Mouse (Mus musculus) frontal cortex, postnatal 36 days (tissue): ENCODE data around the gene Ephx1.
"Not testable (repeated sequence)": the region's sequence is repeated elsewhere in the genome, so short reads cannot be mapped to it uniquely, and the experiment has no call there.

ENCODE experiments used
- DNase-seq, 2 experiments: peaks; one replicate each; pipeline ENCODE4 v3.0.0; 2022; ENCODE audit warnings: low spot score in 2 of 2

The Ephx1 gene

DNA sequence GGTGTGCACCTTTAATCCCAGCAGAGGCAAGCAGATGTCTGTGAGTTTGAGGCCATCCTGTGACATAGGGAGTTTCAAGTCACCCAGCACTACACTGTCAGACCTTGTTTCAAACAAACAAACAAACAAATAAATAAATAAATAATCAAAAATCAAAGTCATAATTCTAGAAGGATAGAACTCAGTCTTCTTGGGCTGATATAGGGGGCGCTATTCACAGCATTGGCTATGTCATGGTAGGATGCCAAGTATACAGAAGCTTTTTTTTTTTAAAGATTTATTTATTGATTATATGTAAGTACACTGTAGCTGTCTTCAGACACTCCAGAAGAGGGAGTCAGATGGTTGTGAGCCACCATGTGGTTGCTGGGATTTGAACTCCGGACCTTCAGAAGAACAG, 81.9 kb downstream of the Ephx1 start:
- DNase-seq = not testable (repeated sequence)

DNA sequence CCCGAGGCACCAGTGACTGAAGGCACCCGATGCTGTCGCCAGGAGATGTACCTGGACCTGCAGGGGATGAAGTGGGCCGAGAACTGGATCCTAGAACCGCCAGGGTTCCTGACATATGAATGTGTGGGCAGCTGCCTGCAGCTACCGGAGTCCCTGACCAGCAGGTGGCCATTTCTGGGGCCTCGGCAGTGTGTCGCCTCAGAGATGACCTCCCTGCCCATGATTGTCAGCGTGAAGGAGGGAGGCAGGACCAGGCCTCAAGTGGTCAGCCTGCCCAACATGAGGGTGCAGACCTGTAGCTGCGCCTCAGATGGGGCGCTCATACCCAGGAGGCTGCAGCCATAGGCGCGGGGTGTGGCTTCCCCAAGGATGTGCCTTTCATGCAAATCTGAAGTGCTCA, 83.1 kb downstream of the Ephx1 start:
- not testable (repeated sequence) for DNase-seq

DNA sequence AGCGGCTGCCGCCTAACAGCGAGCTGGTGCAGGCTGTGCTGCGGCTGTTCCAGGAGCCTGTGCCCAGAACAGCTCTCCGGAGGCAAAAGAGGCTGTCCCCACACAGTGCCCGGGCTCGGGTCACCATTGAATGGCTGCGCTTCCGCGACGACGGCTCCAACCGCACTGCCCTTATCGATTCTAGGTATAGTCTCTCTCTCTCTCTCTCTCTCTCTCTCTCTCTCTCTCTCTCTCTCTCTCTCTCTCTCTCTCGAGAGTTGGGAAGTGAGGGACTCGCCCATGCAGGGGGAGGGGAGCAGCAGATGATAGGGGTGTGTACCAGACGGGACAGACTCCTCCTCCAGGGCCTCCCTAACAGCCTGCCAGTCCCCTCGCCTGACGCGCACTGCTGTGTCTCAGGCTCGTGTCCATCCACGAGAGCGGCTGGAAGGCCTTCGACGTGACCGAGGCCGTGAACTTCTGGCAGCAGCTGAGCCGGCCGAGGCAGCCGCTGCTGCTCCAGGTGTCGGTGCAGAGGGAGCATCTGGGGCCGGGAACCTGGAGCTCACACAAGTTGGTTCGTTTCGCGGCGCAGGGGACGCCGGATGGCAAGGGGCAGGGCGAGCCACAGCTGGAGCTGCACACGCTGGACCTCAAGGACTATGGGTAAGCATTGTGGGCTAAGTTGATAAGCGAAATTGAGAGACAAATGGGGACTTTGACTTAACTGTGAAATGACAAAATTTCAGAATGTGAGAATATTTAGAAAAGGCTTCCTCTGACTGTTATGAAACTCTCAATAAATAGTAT, 83.9 kb downstream of the Ephx1 start:
- DNase-seq = not testable (repeated sequence)

DNA sequence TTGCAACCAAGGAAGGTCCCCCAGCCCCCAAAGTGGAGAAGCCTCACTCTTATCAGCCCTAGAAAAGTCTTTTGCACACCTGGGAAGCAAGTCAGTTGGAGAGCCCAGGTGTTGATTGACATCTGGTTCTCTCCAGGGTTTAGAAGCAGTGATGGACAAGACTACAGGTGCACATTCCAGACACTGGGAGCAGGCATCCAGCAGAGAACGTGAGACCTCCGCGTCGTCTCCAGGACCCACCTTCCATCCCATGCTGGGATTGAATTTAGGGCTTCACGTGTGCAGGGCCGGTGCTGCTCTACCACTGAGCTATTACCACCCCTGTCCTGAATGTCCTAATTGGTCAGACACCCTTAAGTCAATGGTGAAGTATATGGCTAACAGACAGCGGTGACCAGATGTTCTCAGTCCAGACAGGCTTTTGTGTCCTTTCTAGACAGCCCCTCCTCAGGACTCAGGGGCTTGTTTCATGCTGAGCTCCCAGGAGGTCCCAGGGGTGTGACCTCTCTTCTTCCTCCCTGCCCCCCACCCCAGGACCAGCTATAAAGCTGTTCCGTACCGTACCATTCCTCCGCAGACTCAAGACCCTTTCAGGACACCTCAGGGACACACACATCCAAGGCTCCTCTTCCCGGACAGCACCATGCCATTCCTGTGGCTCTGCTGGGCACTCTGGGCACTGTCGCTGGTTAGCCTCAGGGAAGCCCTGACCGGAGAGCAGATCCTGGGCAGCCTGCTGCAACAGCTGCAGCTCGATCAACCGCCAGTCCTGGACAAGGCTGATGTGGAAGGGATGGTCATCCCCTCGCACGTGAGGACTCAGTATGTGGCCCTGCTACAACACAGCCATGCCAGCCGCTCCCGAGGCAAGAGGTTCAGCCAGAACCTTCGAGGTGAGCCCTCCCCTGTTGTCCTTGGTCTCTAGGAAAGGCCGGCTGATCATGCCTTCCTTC, 86.0 kb downstream of the Ephx1 start, which contains the start of gene Lefty1:
Gene Lefty1 (plus strand): TSS at position 556 of the 953 bp plus-strand sequence.
- no peak for DNase-seq

DNA sequence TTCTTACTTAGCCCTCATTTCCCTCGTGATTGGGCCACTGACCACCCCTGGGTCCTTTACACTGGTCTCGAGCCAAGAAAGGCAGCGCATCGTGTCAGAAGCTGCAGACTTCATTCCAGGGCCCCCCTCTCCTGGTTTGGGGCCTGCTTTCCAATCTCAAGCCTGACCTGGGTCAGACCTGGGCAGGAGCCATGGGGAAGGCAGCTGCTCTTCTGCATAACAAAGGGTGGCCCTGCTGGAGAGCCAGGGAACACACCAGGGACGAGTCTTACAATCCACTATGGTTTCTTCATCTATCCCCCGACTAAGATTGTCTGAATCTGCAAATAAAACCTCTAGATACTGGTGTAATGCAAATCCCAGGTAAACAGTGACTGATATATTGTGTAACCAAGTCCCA, 87.0 kb downstream of the Ephx1 start:
- no peak for DNase-seq

DNA sequence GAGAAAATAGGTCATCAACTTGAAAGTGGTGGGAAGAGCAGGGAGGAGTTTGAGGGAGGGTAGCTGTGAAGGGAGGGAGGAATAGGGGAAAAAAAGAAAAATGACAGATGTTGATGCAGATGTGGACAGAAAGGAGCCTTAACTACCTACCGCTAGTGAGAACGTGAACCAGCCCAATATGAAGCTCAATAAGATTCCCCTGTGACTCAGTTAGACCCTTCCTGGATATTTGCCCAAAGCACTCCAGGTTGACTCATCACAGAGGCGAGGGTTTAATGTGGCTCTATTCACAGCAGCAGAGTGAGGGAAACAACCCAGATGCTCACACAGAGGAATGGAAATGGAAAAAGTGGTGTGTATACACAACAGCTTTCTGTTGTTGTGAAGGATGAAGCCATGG, 89.6 kb downstream of the Ephx1 start:
- DNase-seq = no peak

DNA sequence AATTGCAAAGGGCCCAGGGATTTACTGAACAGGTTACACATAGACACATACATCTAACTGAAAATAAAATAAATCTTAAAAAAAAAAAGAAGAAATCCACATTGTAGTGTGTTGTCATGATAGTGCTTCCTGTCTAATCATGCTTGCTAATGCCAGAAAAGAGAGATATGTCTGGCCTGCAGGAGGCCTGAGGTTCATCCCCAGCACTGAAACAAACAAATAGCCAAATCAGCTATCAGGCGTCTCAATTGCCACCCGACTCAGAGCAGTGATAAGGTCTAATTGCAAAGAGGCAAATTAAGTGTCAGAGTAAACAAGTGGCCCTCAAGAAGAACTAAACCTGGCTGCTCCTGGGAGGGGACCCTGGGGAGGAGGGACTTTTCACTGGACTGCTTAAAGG, 91.1 kb downstream of the Ephx1 start:
- no peak for DNase-seq

DNA sequence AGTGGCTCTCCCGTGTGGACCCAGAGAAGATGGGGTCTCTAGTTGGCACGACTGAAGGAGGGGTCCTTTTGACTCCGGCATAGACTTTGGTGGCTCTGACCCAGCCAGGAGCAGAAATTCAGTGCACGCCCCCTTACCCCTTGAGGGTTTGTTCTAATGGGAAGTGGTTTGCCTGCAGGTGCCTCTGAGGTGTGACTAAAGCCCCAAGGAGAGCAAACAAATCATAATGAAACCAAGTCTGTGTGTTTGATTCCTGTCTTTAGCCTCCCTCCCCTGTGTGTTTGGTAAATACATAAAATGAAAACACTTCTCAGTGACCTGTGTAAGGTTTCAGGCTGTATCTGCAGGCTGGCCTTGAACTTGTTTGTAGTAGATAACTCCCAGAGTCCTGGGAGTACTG, 94.4 kb downstream of the Ephx1 start:
- no peak for DNase-seq
